Mouse (Mus musculus): ENCODE measurements around the gene Aox2. TPM values are rescaled to one million over a fixed set of nuclear protein-coding genes. Genes with fewer than 3 reads are reported as not detected.

Gene Aox2
- total and polyA plus RNA-seq, 3 experiments = 0.04 to 0.08 TPM; not detected in 1

- peaks cover 6 to 49% of the 10 kb centered on the region in 2 experiments for H3K36me3 ChIP-seq (ENCODE audit: control insufficient read depth in 1 of 2, insufficient read depth in 2 of 2, low read length in 2 of 2)
- H3K27ac ChIP-seq (ENCODE audit: control insufficient read depth, low read depth, low read length) = no peak overlapping the region
- H3K79me2 ChIP-seq (ENCODE audit: control insufficient read depth, insufficient read depth, low read length, poor library complexity) = peaks cover 5% of the 10 kb centered on the region
- no peak for TF ChIP-seq MYB (IDR thresholded peaks at IDR 0.05; ENCODE audit: low read depth, low read length)
- TF ChIP-seq CHD2 (IDR thresholded peaks at IDR 0.05; ENCODE audit: low read length) = no peak
- no peak for TF ChIP-seq MAZ (IDR thresholded peaks at IDR 0.05; ENCODE audit: low read depth, low read length)
- no peak for TF ChIP-seq MYC (IDR thresholded peaks at IDR 0.05; ENCODE audit: low read depth, low read length)
- TF ChIP-seq JUND (IDR thresholded peaks at IDR 0.05; ENCODE audit: low read depth, low read length) = no peak
- no peak for TF ChIP-seq GATA1 (IDR thresholded peaks at IDR 0.05; ENCODE audit: low read depth, low read length)
- TF ChIP-seq MAX (IDR thresholded peaks at IDR 0.05; ENCODE audit: low read length) = no peak
- no peak for TF ChIP-seq MEF2A (IDR thresholded peaks at IDR 0.05; ENCODE audit: extremely low read depth, insufficient replicate concordance, low read depth, low read length, poor library complexity, severe bottlenecking)
- no peak for TF ChIP-seq TBP (IDR thresholded peaks at IDR 0.05; ENCODE audit: low read depth, low read length)
- no peak for TF ChIP-seq EP300 (IDR thresholded peaks at IDR 0.05; ENCODE audit: low read depth in 1 of 2, low read length in 2 of 2)
- TF ChIP-seq TAL1 (IDR thresholded peaks at IDR 0.05; ENCODE audit: low read length) = no peak
- no peak for TF ChIP-seq TCF12 (IDR thresholded peaks at IDR 0.05; ENCODE audit: low read depth, low read length)
- TF ChIP-seq USF1 (IDR thresholded peaks at IDR 0.05; ENCODE audit: low read depth, low read length) = no peak
- TF ChIP-seq E2F4 (IDR thresholded peaks at IDR 0.05; ENCODE audit: borderline replicate concordance, low read depth, low read length) = no peak
- TF ChIP-seq KAT2A (conservative IDR thresholded peaks at IDR 0.05; ENCODE audit: low read depth, low read length) = no peak
- no peak overlapping the region for H3K9ac ChIP-seq (ENCODE audit: control insufficient read depth, low read depth, low read length, poor library complexity, severe bottlenecking)
- no peak overlapping the region for H3K4me3 ChIP-seq (ENCODE audit: control insufficient read depth in 1 of 2, insufficient read depth in 1 of 2, low read depth in 2 of 2, low read length in 2 of 2)
- no peaks in the 10 kb centered on the region for H3K4me1 ChIP-seq (ENCODE audit: control insufficient read depth in 1 of 2, insufficient read depth in 2 of 2, low read length in 2 of 2)
- H3K27me3 ChIP-seq (ENCODE audit: control insufficient read depth in 1 of 2, insufficient read depth in 2 of 2, low read length in 2 of 2) = no peaks in the 10 kb centered on the region
- no peaks in the 10 kb centered on the region for H3K9me3 ChIP-seq (replicated peaks; ENCODE audit: insufficient read depth, low read length)
- no peak for DNase-seq (ENCODE audit: low read depth, low spot score)
Observed at GRCm38 (mm10) chr1:58401396-58401795, 123.3 kb downstream of the Aox2 start.

DNA sequence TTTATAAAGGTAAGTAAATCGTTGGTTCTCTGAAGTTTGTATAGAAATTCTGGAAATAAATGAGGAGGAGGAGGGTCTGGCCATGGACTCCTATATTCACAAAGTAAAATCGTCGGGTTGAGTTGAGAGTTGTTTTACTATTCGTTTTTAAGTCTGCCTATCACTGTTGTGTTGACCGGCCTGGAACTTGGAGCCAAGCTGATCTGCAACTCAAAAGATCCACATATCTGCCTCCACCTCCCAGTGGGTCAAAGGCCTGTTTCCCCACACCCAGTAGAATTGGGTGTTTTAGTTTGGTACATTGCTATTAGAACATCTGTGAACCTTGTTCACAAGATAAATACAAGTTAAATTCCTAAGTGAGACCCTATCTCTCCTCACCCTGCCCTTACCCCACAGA is 125.6 kb downstream of the Aox2 start:
- Histone ChIP-seq H3K27me3 (ENCODE audit: control insufficient read depth in 1 of 2, insufficient read depth in 2 of 2, low read length in 2 of 2) (no peaks in the 10 kb centered on the region), H3K9me3 (replicated peaks; ENCODE audit: insufficient read depth, low read length) (no peaks in the 10 kb centered on the region), H3K9ac (ENCODE audit: control insufficient read depth, low read depth, low read length, poor library complexity, severe bottlenecking) (no peak overlapping the region), H3K4me1 (ENCODE audit: control insufficient read depth in 1 of 2, insufficient read depth in 2 of 2, low read length in 2 of 2) (no peaks in the 10 kb centered on the region), H3K27ac (ENCODE audit: control insufficient read depth, low read depth, low read length) (no peak overlapping the region), H3K4me3 (ENCODE audit: control insufficient read depth in 1 of 2, insufficient read depth in 1 of 2, low read depth in 2 of 2, low read length in 2 of 2) (no peak overlapping the region), H3K36me3 (ENCODE audit: control insufficient read depth in 1 of 2, insufficient read depth in 2 of 2, low read length in 2 of 2) (peaks cover 2 to 37% of the 10 kb centered on the region in 2 experiments), H3K79me2 (ENCODE audit: control insufficient read depth, insufficient read depth, low read length, poor library complexity) (no peaks in the 10 kb centered on the region)
- TF ChIP-seq ELF1 (IDR thresholded peaks at IDR 0.05; ENCODE audit: low read depth, low read length) = no peak
- no peak for TF ChIP-seq MYB (IDR thresholded peaks at IDR 0.05; ENCODE audit: low read depth, low read length)
- DNase-seq (ENCODE audit: low read depth, low spot score) = no peak

GRCm38 (mm10) chr1:58407321-58407720 is 129.2 kb downstream of the Aox2 start:
- H3K27me3 ChIP-seq (ENCODE audit: control insufficient read depth in 1 of 2, insufficient read depth in 2 of 2, low read length in 2 of 2) = no peaks in the 10 kb centered on the region
- H3K27ac ChIP-seq (ENCODE audit: control insufficient read depth, low read depth, low read length) = no peak overlapping the region
- H3K4me1 ChIP-seq (ENCODE audit: control insufficient read depth in 1 of 2, insufficient read depth in 2 of 2, low read length in 2 of 2) = no peaks in the 10 kb centered on the region
- H3K9me3 ChIP-seq (replicated peaks; ENCODE audit: insufficient read depth, low read length) = no peaks in the 10 kb centered on the region
- H3K4me3 ChIP-seq (ENCODE audit: control insufficient read depth in 1 of 2, insufficient read depth in 1 of 2, low read depth in 2 of 2, low read length in 2 of 2) = no peak overlapping the region
- TF ChIP-seq GABPA (IDR thresholded peaks at IDR 0.05; ENCODE audit: low read depth, low read length) (no peak), KAT2A (conservative IDR thresholded peaks at IDR 0.05; ENCODE audit: low read depth, low read length) (no peak), MAZ (IDR thresholded peaks at IDR 0.05; ENCODE audit: low read depth, low read length) (no peak), MYC (IDR thresholded peaks at IDR 0.05; ENCODE audit: low read depth, low read length) (no peak), MAX (IDR thresholded peaks at IDR 0.05; ENCODE audit: low read length) (no peak), TAL1 (IDR thresholded peaks at IDR 0.05; ENCODE audit: low read length) (no peak), ZMIZ1 (IDR thresholded peaks at IDR 0.05; ENCODE audit: low read depth, low read length) (no peak), HCFC1 (IDR thresholded peaks at IDR 0.05; ENCODE audit: low read depth, low read length) (no peak), EP300 (IDR thresholded peaks at IDR 0.05; ENCODE audit: low read depth in 1 of 2, low read length in 2 of 2) (no peak), NRF1 (IDR thresholded peaks at IDR 0.05; ENCODE audit: insufficient read depth, low read depth, low read length, poor library complexity, severe bottlenecking) (no peak), ZKSCAN1 (IDR thresholded peaks at IDR 0.05; ENCODE audit: low read depth, low read length) (no peak), POLR2AphosphoS2 (IDR thresholded peaks at IDR 0.05; ENCODE audit: low read length) (no peak), ZC3H11A (IDR thresholded peaks at IDR 0.05; ENCODE audit: low read depth, low read length) (no peak), USF1 (IDR thresholded peaks at IDR 0.05; ENCODE audit: low read depth, low read length) (no peak)
- H3K36me3 ChIP-seq (ENCODE audit: control insufficient read depth in 1 of 2, insufficient read depth in 2 of 2, low read length in 2 of 2) = peaks cover 0 to 21% of the 10 kb centered on the region in 2 experiments; a peak in 2 of 4 replicates
- H3K79me2 ChIP-seq (ENCODE audit: control insufficient read depth, insufficient read depth, low read length, poor library complexity) = no peaks in the 10 kb centered on the region
- DNase-seq (ENCODE audit: low read depth, low spot score) = no peak
- no peak overlapping the region for H3K9ac ChIP-seq (ENCODE audit: control insufficient read depth, low read depth, low read length, poor library complexity, severe bottlenecking)

Data from MEL (cell line).